Mouse (Mus musculus) T-helper 17 cell (primary cell): ENCODE measurements at regions not wholly inside any gene's neighbourhood (a gene's known extent, or its start where the extent isn't known, plus 50 kb on each side); places are given as distances from the start of the nearest gene placed in this dataset.

ENCODE experiments used
- in situ Hi-C, 2 experiments: fragments of 300-600 bp; cut with MboI, MseI; formaldehyde crosslinking; loops; 1 replicate in 1 of 2; 2 replicates in 1 of 2; pipeline ENCODE4 v1.15.1; 2025; ENCODE audit warnings: high pct_unique_total_duplicates in 2 of 2

GRCm38 (mm10) chr19:25729103-25729502, 56.9 kb downstream of the Dmrt2 start:
- in situ Hi-C loops: no loop called here

- in situ Hi-C loops: loop anchor here in 1 of 2 experiments (10.0 kb wide), 1 partner anchor 1335 kb away; no protein-coding TSS in a partner anchor
Measured at GRCm38 (mm10) chr19:25729633-25730032, 57.4 kb downstream of the Dmrt2 start.

GRCm38 (mm10) chr19:25778455-25778854, 106.2 kb downstream of the Dmrt2 start:
- in situ Hi-C loops: no loop called here

GRCm38 (mm10) chr19:25779356-25779755, 107.1 kb downstream of the Dmrt2 start:
- in situ Hi-C loops: no loop called here

- in situ Hi-C loops: loop anchor here in 1 of 2 experiments (10.0 kb wide), 1 partner anchor 657 kb away; no protein-coding TSS in a partner anchor
Measured at GRCm38 (mm10) chr19:25781314-25781713, 109.1 kb downstream of the Dmrt2 start.

- in situ Hi-C loops: no loop called here
Measured at GRCm38 (mm10) chr19:25802692-25803091, 130.5 kb downstream of the Dmrt2 start.

- in situ Hi-C loops: no loop called here
Measured at GRCm38 (mm10) chr19:25805351-25805750, 133.1 kb downstream of the Dmrt2 start.

GRCm38 (mm10) chr19:25813651-25814050, 141.4 kb downstream of the Dmrt2 start:
- in situ Hi-C loops: no loop called here

- in situ Hi-C loops: no loop called here
Measured at GRCm38 (mm10) chr19:25845158-25845557, 172.9 kb downstream of the Dmrt2 start.

GRCm38 (mm10) chr19:25856344-25856743, 184.1 kb downstream of the Dmrt2 start:
- in situ Hi-C loops: no loop called here

GRCm38 (mm10) chr19:25863312-25863711, 191.1 kb downstream of the Dmrt2 start:
- in situ Hi-C loops: no loop called here

GRCm38 (mm10) chr19:25906721-25907120, 234.5 kb downstream of the Dmrt2 start:
- in situ Hi-C loops: no loop called here

- in situ Hi-C loops: no loop called here
Measured at GRCm38 (mm10) chr19:25922052-25922451, 249.8 kb downstream of the Dmrt2 start.

- in situ Hi-C loops: no loop called here
Measured at GRCm38 (mm10) chr19:25922806-25923205, 250.6 kb downstream of the Dmrt2 start.

GRCm38 (mm10) chr19:25923727-25924384, 251.6 kb downstream of the Dmrt2 start:
- in situ Hi-C loops: no loop called here

GRCm38 (mm10) chr19:25924385-25924769, 252.2 kb downstream of the Dmrt2 start:
- in situ Hi-C loops: no loop called here

GRCm38 (mm10) chr19:25927220-25927619, 255.0 kb downstream of the Dmrt2 start:
- in situ Hi-C loops: no loop called here

- in situ Hi-C loops: no loop called here
Measured at GRCm38 (mm10) chr19:25937343-25937742, 265.1 kb downstream of the Dmrt2 start.

GRCm38 (mm10) chr19:25971210-25971609, 299.0 kb downstream of the Dmrt2 start:
- in situ Hi-C loops: no loop called here

GRCm38 (mm10) chr19:25975202-25975601, 303.0 kb downstream of the Dmrt2 start:
- in situ Hi-C loops: no loop called here

- in situ Hi-C loops: no loop called here
Measured at GRCm38 (mm10) chr19:25980308-25980707, 308.1 kb downstream of the Dmrt2 start.

- in situ Hi-C loops: no loop called here
Measured at GRCm38 (mm10) chr19:26014620-26015180, 342.5 kb downstream of the Dmrt2 start.

- in situ Hi-C loops: loop anchor here in 1 of 2 experiments (10.0 kb wide), 1 partner anchor 684 kb away; no protein-coding TSS in a partner anchor
Measured at GRCm38 (mm10) chr19:26021141-26021540, 348.9 kb downstream of the Dmrt2 start.
